Mouse (Mus musculus): ENCODE results near the gene Ccnd1.

DNA sequence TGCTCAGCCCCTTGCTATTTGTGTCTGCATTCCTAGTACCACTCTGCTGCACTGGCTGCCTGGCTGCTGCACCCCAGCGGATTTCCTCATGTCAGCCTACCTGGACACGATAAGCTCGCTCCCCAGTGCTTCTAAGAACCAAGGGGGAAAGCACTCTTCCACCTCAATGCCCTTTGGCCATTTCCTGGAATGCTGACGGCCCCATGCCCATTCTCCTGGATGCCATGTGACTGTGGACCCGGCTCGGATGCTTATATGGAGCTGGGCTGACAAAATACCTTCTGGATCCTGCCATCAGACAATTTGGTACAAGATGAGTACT is 10.9 kb downstream of the Ccnd1 start:
- TF ChIP-seq GATA1 (IDR thresholded peaks at IDR 0.05; ENCODE audit: low read length) (no peak), TAL1 (IDR thresholded peaks at IDR 0.05; ENCODE audit: low read length) (no peak)

Data from erythroblast, embryonic 14.5 days (primary cell).